Mouse (Mus musculus): ENCODE results near the gene Psip1.

Gene Psip1

GRCm38 (mm10) chr4:83417820-83418186 lies 68.5 kb downstream of the Psip1 start:
- no peak for DNase-seq (ENCODE audit: low spot score)

- peak; percentile 95 for DNase-seq (ENCODE audit: low spot score)
These were observed 69.0 kb downstream of the Psip1 start, which contains the start of gene Snapc3 for GRCm38 (mm10) chr4:83417160-83417819. Snapc3 (plus strand) TSS chr4:83417724.

- no peak for DNase-seq (ENCODE audit: low spot score)
These were observed 71.9 kb downstream of the Psip1 start for GRCm38 (mm10) chr4:83414241-83414824.

GRCm38 (mm10) chr4:83412060-83412459 lies 74.2 kb downstream of the Psip1 start:
- no peak for DNase-seq (ENCODE audit: low spot score)

- DNase-seq (ENCODE audit: low spot score) = no peak
These were observed 76.3 kb downstream of the Psip1 start for GRCm38 (mm10) chr4:83409867-83410505.

- DNase-seq (ENCODE audit: low spot score) = no peak
These were observed 78.6 kb downstream of the Psip1 start for GRCm38 (mm10) chr4:83407688-83408087.

All from testis, postnatal 10 days (tissue).